24 mouse cellular contexts compared by ENCODE assay signal in the genomic region with DNA sequence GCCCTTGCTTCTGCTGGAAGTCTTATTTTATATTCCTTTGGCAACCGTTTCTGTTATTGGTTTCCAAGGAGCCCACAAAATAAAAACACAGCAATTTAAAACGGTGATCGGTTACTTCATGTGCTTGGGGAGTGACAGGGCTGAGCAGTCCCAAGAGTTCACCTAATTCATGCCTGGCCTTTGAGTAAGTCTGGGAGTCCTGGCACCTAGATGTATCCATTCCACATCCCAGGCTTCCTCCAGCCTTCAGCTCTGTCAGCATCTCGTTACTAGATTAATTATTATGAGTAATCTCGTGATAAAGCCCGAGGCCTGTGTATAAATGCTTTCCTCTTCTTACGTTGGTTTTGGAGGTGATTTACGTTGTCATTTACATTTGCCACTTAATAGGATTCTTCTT.
"Had no signal": no experiment of that assay in that cellular context is flagged by ENCODE, and none has a peak within 500 bp of the region (broad histone marks: within the 10 kb centered on the region; RNA-seq: fewer than 3 reads in every experiment).

No protein-coding gene starts in this region.

- H3K9ac ChIP-seq: heart, embryonic 12.5 days; hindbrain, embryonic 13.5 days; hindbrain, embryonic 15.5 days; kidney, embryonic 15.5 days; limb, embryonic 13.5 days; limb, embryonic 15.5 days; liver, embryonic 12.5 days; liver, embryonic 14.5 days had no signal

- H3K27me3 ChIP-seq: heart, embryonic 12.5 days; hindbrain, embryonic 13.5 days; hindbrain, embryonic 15.5 days; kidney, embryonic 15.5 days; limb, embryonic 13.5 days; limb, embryonic 15.5 days; liver, embryonic 12.5 days had no signal

- H3K27ac ChIP-seq: heart, embryonic 10.5 days; hindbrain, embryonic 13.5 days; hindbrain, embryonic 15.5 days; hindbrain, postnatal 0 days; kidney, embryonic 15.5 days; kidney, postnatal 0 days; limb, embryonic 13.5 days; limb, embryonic 15.5 days; liver, embryonic 12.5 days; liver, embryonic 14.5 days had no signal

- ATAC-seq: hindbrain, postnatal 0 days; intestine, embryonic 16.5 days; liver, embryonic 12.5 days had no signal

- H3K4me1 ChIP-seq: heart, embryonic 10.5 days; heart, embryonic 12.5 days; hindbrain, embryonic 13.5 days; hindbrain, embryonic 15.5 days; kidney, embryonic 15.5 days; limb, embryonic 13.5 days; limb, embryonic 15.5 days; liver, embryonic 12.5 days had no signal

- DNase-seq: gastrocnemius, postnatal 14 days; gastrocnemius, postnatal 36 days; heart, postnatal 14 days; heart, postnatal 36 days; kidney, adult 11 months; kidney, adult 2 months; kidney, adult 9 months; kidney, postnatal 14 days; kidney, postnatal 36 days; layer of hippocampus, adult 9-11 months; layer of hippocampus, postnatal 36 days; left cerebral cortex, postnatal 4 days had no signal

- H3K4me3 ChIP-seq: heart, embryonic 10.5 days; heart, embryonic 12.5 days; hindbrain, embryonic 13.5 days; hindbrain, embryonic 15.5 days; kidney, embryonic 15.5 days; limb, embryonic 13.5 days; limb, embryonic 15.5 days; liver, embryonic 12.5 days had no signal

- H3K4me2 ChIP-seq: heart, embryonic 12.5 days; hindbrain, embryonic 13.5 days; hindbrain, embryonic 15.5 days; kidney, embryonic 15.5 days; limb, embryonic 13.5 days; limb, embryonic 15.5 days; liver, embryonic 12.5 days had no signal

- H3K36me3 ChIP-seq: hindbrain, embryonic 13.5 days; hindbrain, embryonic 15.5 days; kidney, embryonic 15.5 days; limb, embryonic 15.5 days; liver, embryonic 12.5 days had no signal

- H3K9me3 ChIP-seq: heart, embryonic 10.5 days; heart, embryonic 12.5 days; hindbrain, embryonic 13.5 days; hindbrain, embryonic 15.5 days; kidney, embryonic 15.5 days; limb, embryonic 13.5 days; limb, embryonic 15.5 days; liver, embryonic 12.5 days had no signal
